18 mouse cellular contexts compared by ENCODE assay signal in genomic region chr2:39185942-39186341, GRCm38 (mm10). TPM values are rescaled to one million over a fixed set of nuclear protein-coding genes. Genes with fewer than 3 reads are reported as not detected.
A peak's percentile ranks its signal among the peaks of the same experiment; 100 is the strongest.
DNase-seq lines count a peak whose midpoint lies in the region; ATAC-seq and TF ChIP-seq lines count a peak whose summit lies in the region.
"Had no signal": no experiment of that assay in that cellular context is flagged by ENCODE, and none has a peak within 500 bp of the region (broad histone marks: within the 10 kb centered on the region; RNA-seq: fewer than 3 reads in every experiment).

No protein-coding gene starts in this region.

- no peaks in the 10 kb centered on the region for H3K27me3 ChIP-seq in liver, adult 2 months (ENCODE audit: control insufficient read depth, insufficient read depth, low read length)
- no peaks in the 10 kb centered on the region for H3K27me3 ChIP-seq in liver, embryonic 12.5 days (replicated peaks)
- no peaks in the 10 kb centered on the region for H3K27me3 ChIP-seq in splenic B cell, adult 2 months (ENCODE audit: control insufficient read depth, insufficient read depth, low read length, poor library complexity, severe bottlenecking)
- H3K27me3 ChIP-seq: embryonic facial prominence, embryonic 13.5 days; limb, embryonic 12.5 days had no signal

- H3K4me1 ChIP-seq in liver, adult 2 months (ENCODE audit: control insufficient read depth, insufficient read depth, low read length): peaks cover 3% of the 10 kb centered on the region; the same call in 1 of the 2 replicates
- H3K4me1 ChIP-seq in liver, embryonic 12.5 days: peaks cover 18% of the 10 kb centered on the region

- no peak overlapping the region for H3K9ac ChIP-seq in liver, adult 2 months (ENCODE audit: low read depth, low read length)
- H3K9ac ChIP-seq in liver, embryonic 12.5 days: no peak overlapping the region
- H3K9ac ChIP-seq: embryonic facial prominence, embryonic 13.5 days; limb, embryonic 12.5 days had no signal

- no peak for TF ChIP-seq POLR2A in liver, adult 2 months (IDR thresholded peaks at IDR 0.05; ENCODE audit: extremely low read depth, insufficient read depth, low read length)

- peaks cover 4% of the 10 kb centered on the region; the same call in 1 of the 2 replicates for H3K79me2 ChIP-seq in liver, adult 2 months (ENCODE audit: control insufficient read depth, insufficient read depth, low read length)

- TF ChIP-seq CTCF in liver, adult 2 months (IDR thresholded peaks at IDR 0.05; ENCODE audit: low read depth, low read length): peak; percentile 6; the same call in 1 of the 2 replicates

- H3K27ac ChIP-seq in liver, adult 2 months (replicated peaks; ENCODE audit: insufficient read depth, low read depth, low read length): no peak overlapping the region
- H3K27ac ChIP-seq in liver, embryonic 12.5 days: no peak overlapping the region
- H3K27ac ChIP-seq: embryonic facial prominence, embryonic 13.5 days; limb, embryonic 12.5 days had no signal

- no peaks in the 10 kb centered on the region for H3K36me3 ChIP-seq in liver, adult 2 months (ENCODE audit: control insufficient read depth, insufficient read depth, low read length)
- peaks cover 8% of the 10 kb centered on the region; the same call in 1 of the 2 replicates for H3K36me3 ChIP-seq in liver, embryonic 12.5 days
- 0 out of 2 replicates have a peak, but pooled peaks cover 3% of the 10 kb centered on the region for H3K36me3 ChIP-seq in splenic B cell, adult 2 months (ENCODE audit: control insufficient read depth, insufficient read depth, low read length, poor library complexity, severe bottlenecking)

- no peak for ATAC-seq in CD4-positive, CD25-positive, alpha-beta regulatory T cell, adult 4 months
- ATAC-seq in liver, embryonic 12.5 days: no peak
- ATAC-seq: forebrain, embryonic 14.5 days had no signal

- WGBS in liver, adult 2 months: 40% methylated on average over 3 of the region's 3 CpGs
- WGBS in liver, embryonic 12.5 days (ENCODE audit: insufficient replicate concordance): 53% methylated on average over 3 of the region's 3 CpGs

- no peaks in the 10 kb centered on the region for H3K9me3 ChIP-seq in liver, embryonic 12.5 days (replicated peaks)
- H3K9me3 ChIP-seq: embryonic facial prominence, embryonic 13.5 days; limb, embryonic 12.5 days had no signal

- DNase-seq in CD4-positive, CD25-positive, alpha-beta regulatory T cell, adult 2 months (ENCODE audit: low read depth, low spot score): peak; percentile 15
- DNase-seq in liver, adult 2 months (ENCODE audit: extremely low read depth, low read depth, low spot score): peak; percentile 40
- peak; percentile 6 for DNase-seq in CD4-positive helper T cell, adult 2 months (ENCODE audit: low read depth, low spot score)
- DNase-seq in splenic B cell, adult 2 months (ENCODE audit: low read depth, low spot score): peak; percentile 31
- no peak for DNase-seq in MN1 (ENCODE audit: low spot score)
- DNase-seq in right cerebral cortex, postnatal 4 days: no peak
- DNase-seq: adrenal gland, postnatal 36 days; cerebellum, adult 11-12 months; cerebellum, postnatal 14 days; gastrocnemius, postnatal 10 days; kidney, adult 9 months; lung, adult 2 months; lung, postnatal 36 days had no signal

- no peak overlapping the region for H3K4me3 ChIP-seq in liver, adult 2 months (ENCODE audit: insufficient read depth, low read depth, low read length)
- no peak overlapping the region for H3K4me3 ChIP-seq in liver, embryonic 12.5 days
- H3K4me3 ChIP-seq: embryonic facial prominence, embryonic 13.5 days; limb, embryonic 12.5 days had no signal

- H3K4me2 ChIP-seq in liver, embryonic 12.5 days: no peak overlapping the region
- H3K4me2 ChIP-seq: embryonic facial prominence, embryonic 13.5 days; limb, embryonic 12.5 days had no signal

RNA-seq across cellular contexts. Expression of gene Scai, which starts 4.6 kb away (rescaled TPM):
- polyA plus RNA-seq in CD4-positive, CD25-positive, alpha-beta regulatory T cell, adult 4 months (2017; shearing (Covaris generic)): 10 to 100 TPM; 12.8 to 16.7 TPM
- 3.4 and 4.7 TPM in 2 replicates for total RNA-seq in liver, adult 2 months (2014; rRNA removed)
- 0.17 and 0.28 TPM in 2 replicates for polyA plus RNA-seq in liver, adult 2 months (2012; rRNA removed)
- 3.2 and 4.1 TPM in 2 replicates for polyA plus RNA-seq in liver, embryonic 12.5 days (2016; fragmentation: Nextera tagmentation; extraction: Ambion mirVana)

RNA-seq across cellular contexts. Expression of gene Ppp6c, which starts 40.3 kb away (rescaled TPM):
- polyA plus RNA-seq in CD4-positive, CD25-positive, alpha-beta regulatory T cell, adult 4 months (2017; shearing (Covaris generic)): 100 to 1,000 TPM in 1 of 2 experiments, 10 to 100 TPM in 1; 95.6 to 125 TPM
- 22.4 and 27.1 TPM in 2 replicates for total RNA-seq in liver, adult 2 months (2014; rRNA removed)
- 16.3 and 20.9 TPM in 2 replicates for polyA plus RNA-seq in liver, adult 2 months (2012; rRNA removed)
- polyA plus RNA-seq in liver, embryonic 12.5 days (2016; fragmentation: Nextera tagmentation; extraction: Ambion mirVana): 61.2 and 63.4 TPM in 2 replicates

Comparison
In these comparisons a context has a peak if more than half of its experiments do, and no peak if none do; other contexts are left out.
1. DNase-seq: peak in CD4-positive, CD25-positive, alpha-beta regulatory T cell, adult 2 months (single experiment), liver, adult 2 months (single experiment), CD4-positive helper T cell, adult 2 months (single experiment) and splenic B cell, adult 2 months (single experiment); none in MN1 (single experiment) and right cerebral cortex, postnatal 4 days (single experiment).